Mouse (Mus musculus) kidney, postnatal 25 days (tissue): ENCODE results near the gene Col8a2.

Experiments
- DNase-seq, 2 experiments: peaks; one replicate each; pipeline ENCODE4 v3.0.0; 2021; ENCODE audit warnings: mixed read lengths in 2 of 2

The Col8a2 gene

DNA sequence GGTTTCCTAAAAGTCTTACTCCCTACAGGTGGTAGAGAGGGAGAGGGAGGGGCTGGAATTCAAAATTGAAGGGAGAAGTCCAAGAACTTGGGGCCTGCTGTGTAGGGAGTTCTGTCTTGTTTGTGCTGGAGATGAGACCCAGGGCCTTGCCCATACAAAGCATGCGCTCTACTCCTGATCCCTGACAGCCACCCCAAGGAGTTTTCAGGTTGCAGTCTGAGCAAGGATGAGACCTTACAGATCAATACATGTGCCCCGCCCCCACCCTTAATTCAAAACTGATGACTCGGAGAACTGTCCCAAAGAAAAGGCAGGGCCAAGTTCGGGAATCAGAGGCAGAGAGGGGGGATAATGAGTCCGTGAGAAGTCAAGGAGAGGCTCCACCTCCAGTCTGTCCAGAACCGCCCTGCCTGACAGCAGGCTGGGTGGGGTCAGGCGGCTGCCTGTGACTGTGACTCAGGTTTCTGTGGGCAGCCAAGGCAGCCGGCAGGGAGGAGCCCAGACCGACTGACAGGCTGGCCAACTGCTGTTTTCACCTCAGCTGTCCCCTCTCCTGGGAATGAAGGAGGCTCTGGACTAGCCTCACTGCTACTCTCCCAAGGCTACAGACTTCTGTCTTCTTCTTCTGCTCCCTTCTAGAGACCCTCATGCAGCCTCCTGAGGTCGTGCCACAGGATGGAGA, 25.9 kb upstream of the Col8a2 start:
- DNase-seq = peak; percentile 68 to 89

DNA sequence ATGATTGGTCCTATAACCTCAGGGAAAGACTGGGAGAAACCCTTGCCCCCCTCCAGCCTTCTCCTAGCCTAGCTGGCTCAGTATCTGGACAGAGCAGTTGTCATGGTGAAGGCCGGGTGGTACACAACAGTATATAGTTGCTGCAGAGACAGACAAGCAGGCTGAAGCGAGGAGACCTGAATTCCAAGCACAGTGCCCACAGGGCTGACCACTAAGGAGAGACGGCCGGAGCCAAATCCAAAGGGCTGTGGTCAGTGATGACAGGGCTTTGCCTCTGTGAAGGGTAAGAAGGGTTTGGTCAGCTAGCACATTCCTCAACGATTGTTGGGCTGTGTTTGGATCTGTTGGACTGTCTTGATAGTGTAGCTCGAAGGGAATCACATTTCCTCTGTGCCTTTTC, 25.3 kb upstream of the Col8a2 start:
- no peak for DNase-seq

DNA sequence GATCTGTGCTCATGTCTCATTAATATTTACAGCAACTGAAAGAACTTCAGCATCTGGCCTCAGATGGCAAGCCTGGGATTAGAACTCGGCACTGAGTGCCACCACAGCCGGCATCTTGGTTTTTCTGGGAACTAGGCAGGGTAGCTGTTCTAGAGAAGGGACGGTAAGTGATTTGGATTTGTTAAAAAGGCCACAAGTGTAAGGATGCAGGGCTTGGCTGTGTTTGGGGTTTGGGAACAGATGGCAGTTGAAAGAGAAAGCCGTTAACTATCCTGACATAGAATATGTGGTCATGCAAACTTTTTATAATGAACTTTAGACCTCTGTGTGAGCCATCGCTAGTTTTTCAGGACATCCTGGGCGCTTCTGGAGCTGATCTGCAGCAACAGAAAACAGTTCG, 24.9 kb upstream of the Col8a2 start:
- DNase-seq = no peak

DNA sequence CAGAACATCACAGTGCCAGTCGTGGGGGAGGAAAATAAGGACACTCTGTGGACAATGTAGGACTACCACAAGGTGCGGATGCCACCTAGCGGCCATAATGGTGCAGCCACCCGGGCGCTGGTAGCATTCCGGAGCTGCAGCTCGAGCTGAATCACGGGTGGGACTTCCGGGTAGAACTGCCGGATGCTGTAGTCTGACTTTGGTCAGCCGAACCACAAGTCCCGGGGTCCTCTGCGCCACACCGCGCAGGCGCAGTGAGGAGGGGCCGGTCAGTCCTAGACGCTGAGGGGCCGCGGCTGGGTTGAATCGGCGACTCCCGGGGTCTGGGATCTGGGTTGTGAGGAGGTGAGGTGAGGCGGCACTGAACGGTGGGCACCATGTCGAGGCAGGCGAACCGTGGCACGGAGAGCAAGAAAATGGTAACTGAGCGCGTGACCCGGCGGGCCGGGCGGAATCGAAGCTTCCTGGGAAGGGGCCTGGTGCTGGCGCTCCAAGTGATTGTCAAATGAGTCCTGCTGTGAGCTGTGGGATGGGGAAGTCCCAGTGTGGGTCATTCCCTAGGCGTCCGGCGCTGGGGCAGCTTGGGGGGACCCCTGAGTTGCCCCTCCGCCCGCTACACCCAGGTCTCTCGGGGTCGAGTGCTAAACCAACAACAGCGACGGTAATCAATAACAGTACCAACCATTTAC, 24.3 kb upstream of the Col8a2 start, which contains the start of gene Trappc3:
Trappc3 (plus strand) TSS at position 207 of the 689 bp plus-strand sequence.
- DNase-seq = peak; percentile 99 to 100

DNA sequence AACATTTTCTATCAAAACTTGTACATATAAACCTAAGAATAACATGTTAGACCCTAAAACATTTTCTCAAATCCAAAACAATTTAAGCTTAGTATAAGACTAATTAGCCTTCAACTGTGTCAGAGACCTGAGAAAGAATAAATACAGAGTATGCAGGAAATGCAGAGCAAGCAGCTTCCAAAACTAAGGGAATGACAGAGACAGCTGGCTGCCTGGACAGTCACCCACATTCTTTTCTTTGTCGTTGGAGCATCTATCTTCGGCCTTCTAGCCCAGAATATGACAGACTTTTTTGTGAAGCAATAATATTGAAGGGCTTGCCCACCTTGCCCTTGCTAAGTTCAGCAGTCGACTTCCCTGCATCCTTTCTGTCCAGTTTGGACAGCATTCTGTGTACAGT, 17.3 kb upstream of the Col8a2 start:
- no peak for DNase-seq

DNA sequence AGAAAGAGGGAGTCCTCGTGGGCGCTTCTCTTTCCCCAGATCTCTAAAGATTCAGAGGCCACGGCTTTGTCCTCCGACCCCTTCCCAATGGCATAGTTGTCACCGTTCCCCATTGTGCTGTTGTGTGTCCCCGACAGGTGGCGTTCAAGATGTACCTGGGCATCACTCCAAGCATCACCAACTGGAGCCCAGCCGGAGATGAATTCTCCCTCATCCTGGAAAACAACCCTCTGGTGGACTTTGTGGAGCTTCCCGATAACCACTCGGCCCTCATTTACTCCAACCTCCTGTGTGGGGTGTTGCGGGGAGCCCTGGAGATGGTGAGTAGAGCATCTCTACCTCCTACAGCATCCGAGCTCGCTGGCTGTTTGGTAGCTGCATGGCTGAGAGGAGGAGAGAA, 12.8 kb upstream of the Col8a2 start:
- DNase-seq = no peak

DNA sequence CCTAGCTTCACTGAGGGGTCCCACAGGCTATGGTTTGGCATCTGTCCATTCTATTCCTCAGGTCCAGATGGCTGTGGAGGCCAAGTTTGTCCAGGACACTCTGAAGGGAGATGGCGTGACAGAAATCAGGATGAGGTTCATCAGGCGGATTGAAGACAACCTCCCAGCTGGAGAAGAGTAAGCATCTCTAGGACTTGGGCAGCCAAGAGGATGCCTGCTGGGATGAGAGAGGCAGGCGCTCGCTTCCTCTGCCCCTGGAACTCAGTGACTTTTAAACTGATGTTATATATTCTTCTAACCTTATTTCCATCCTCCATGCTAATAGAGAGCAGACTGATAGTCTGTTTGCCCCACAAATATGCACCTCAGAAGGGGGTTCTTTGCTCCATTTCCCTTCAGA, 11.5 kb upstream of the Col8a2 start:
- no peak for DNase-seq

DNA sequence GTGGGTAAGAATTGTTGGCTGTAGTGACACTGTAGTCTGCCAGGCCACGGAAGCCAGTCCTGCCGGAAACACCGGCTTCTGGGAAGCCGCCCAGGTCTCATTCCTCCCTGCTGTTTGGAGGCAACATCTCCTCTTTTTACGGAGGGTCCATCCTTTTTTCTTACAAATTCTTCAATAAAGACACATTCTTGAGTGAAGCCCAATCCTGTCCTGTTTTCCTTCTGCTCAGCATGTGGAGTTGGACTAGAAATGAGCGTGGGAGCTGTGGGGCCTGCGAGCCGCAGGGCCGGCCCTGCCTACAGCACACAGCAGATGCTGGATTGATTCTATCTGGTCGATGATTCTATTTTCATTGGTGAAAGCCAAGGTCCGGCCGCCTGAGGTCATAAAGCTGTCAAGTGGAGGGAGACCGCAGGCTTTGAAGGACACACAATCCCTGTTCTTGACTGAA, 10.9 kb upstream of the Col8a2 start:
- no peak for DNase-seq

DNA sequence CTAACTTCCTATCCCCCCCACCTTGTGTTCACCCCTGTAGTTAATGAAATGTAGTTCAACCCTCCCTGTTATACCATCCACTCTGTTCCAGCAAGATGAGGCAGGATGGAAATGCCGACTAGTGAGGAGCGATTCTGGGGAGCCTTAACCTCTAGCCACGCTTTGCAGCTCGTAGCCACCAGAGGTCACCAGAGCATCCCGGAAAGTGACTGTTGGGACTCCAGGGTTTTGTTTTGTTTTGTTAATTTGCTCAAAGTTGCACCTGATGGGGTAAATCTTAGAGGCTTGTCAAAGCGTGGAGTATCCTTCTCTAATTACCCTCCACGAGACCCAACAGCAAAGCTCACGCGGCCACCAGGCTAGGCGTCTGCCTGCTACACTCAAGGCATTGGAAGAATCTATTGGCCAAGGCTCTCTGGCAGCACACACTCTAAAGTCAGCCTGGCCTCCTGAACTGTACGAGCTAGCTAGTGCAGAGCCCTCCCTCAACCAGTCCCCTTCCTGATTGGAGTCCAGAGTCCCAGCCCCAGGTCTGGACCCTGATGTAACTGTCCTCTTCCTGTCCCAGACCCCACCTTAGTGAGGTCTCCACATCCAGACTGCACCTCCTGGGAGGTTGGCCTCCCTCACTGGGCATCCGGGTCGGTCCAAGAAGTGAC, 8.6 kb upstream of the Col8a2 start:
- DNase-seq = peak; percentile 60 to 69

DNA sequence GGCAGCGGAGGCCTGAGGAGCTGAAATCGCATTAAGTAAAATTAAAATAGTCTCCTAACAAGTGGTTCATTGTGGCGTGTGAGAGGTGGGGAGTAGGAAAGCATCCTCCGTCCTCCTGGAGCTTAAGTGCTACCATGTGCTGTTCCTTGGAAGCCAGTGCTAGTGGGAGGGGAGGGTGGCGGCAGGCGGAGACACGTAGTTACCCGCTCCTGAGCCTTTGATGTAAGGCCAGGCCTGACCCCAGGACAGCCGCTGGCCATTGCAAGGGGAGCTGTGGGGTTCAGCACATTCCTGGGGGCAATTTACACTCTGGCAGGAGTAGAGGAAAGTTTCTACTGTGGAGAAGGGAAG, 8.1 kb upstream of the Col8a2 start:
- no peak for DNase-seq

DNA sequence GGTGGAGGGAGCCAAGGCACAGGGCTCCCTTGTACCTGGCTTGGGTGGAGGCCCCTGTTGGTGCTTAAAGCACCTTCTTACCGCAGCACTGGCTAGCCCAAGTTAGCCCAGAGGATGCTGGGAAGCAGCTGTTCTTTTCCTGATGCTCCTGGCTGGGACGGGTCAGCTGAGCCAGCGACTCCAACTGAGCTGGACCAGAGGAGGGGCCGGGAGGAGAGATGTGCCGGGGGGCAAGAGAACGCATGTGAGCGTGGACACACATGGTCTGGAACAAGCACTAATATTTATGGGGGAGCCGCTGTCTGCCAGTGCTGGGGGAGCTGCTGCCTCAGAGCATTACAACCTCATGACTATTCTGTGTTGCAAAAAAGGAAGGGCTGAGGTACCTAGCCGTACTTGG, 7.6 kb upstream of the Col8a2 start:
- DNase-seq = no peak

DNA sequence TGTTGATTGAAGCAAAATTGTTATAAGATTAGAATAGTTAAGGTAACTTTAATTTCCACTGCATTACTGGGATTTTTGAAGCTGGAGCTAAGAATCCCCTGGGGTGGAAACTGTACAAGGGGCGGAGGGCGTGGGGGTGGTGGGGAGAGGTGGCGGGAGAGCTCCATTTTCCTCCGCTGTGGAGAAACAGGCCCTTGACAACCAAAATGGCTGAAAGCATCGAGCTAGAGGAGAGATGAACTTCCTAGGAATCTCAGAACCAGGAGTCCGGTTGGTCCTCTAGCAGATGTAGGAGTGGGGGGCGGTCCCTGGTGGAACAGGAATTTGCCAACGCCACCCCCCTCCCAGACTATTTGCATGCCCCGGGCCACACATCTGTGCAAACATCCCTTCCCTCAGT, 4.9 kb upstream of the Col8a2 start:
- DNase-seq = no peak

DNA sequence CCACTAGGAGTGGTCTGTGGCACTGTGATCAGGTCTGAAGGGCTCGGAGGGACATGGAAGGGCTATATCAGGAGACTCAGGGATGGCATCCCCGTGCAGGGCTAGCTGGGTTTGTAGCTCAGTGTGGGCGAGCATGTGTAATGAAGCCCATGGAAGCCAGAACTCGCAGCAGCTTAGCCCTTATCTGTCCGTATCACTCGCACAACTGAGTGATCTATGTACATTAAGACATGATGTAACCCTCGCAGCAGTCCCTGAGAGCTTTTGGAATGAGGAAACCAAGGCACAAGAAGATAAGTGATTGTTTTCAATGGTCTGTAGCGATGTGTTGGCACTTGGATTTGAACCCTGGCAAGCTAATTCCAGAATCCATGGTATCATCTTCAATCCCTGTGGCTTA, 3.0 kb upstream of the Col8a2 start:
- DNase-seq = no peak

DNA sequence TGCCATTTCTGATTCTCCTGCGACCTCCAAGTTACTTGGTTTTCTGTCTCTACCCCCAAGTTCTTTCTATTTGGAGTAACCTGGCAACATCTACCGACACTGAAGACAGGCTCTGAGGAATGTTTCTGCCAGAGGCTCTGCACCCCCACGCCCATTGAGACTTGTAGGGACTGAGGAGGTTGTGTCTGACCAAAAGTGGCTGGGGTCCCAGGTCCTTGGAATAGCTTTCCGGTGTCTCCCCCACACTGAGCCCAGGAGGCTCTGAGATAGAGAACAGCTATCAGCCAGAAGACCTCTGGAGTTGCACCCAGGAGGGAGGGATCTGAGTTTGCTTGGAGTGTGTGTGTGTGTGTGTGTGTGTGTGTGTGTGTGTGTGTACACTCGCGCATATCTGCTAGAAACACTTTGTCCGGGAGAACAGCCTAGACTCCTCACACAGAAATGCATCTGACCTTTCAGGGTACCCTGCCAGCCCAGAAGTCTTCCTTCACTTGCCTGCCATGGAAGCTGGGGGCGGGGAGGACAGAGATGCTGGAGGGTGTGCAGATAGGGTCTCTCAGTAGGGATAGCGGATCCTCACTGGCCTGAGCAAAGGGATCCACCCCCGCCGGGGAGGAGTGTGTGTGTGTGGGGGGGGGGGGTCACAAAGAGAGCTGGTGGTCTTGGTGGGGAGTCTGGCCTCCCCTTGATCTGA, 856 bp downstream of the Col8a2 start:
- DNase-seq = no peak

DNA sequence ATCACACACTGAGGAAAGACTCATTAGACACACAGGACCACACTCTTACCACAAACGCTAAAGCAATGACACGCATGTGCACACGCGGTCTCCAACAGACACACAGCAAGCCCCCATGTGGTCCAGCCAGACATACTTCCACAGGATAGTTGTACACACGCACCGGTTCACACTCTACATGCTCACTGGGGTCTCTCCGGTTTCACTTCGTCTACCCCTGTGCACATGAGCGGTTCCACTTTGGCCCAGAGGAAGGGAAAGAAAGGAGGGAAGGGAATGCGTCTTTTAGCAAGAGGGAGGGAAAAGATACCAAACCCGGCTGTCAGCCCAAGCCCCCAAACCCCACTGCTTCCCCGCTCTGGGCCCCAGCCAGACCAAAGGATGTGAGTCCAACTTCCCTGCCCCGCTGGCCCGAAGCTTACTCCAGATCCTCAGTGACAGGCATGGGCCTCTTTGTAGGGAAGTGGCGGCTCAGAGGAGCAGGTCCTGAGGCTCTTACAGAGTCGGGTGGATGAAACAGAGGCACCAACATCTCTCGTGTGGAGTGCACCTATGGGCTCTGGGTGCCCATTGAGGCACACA, 1.6 kb downstream of the Col8a2 start:
- no peak for DNase-seq

DNA sequence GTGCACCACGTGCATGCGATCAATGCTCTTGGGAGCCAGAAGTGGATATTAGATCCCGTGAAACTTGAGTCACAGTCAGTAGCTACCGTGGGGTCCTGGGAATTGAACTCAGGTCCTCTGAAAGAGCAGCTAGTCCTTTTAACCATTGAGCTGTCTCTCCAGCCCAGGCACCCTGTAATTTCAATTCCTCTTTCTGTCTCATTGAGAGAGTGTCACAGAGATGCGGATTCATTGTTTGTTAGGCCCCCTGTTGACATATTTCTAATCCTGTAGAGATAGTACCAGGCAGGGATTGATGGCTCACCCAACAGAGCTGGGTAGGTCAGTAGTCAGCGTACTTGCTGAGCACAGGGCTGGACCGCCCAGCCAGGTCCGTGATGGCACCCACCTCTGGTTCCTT, 3.7 kb downstream of the Col8a2 start:
- DNase-seq = no peak

DNA sequence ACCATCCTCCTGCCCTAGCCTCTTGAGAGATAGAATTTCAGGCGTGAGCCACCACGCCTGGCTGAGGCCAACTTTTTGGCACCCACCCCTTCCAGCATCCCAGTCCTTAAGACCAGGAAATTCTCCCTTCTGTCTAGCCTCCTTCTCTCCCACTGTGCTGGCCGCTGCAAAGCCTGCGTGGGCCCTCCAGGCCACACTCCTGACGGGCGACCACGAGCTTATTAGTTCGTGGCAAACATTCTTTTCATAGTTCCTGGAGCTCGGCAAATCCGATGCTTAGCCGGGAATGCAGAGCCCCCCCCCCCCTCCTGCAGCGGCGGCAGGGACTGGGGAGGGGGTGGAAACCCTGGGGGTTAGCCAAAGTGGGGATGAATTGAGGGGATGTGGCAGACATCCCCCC, 4.6 kb downstream of the Col8a2 start:
- no peak for DNase-seq

DNA sequence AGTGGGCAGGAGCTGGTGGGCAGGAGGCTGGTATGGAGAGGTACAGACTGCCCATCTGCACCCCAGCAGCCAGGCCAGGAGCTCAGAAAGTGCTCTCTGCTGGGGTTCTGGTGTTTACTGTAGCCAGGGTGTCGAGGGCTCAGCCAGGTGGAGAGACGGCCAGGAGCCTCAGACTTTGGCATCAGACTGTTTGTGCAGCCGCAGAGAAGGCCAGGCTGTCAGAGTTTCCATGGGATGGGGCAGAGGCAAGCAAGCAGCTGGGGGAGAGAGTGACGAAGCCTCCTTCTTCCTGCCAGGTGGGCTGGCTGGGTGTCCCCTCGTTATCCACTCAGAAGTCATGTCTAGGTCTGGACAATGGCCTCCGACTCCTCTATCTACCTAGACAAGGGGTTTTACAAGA, 8.6 kb downstream of the Col8a2 start:
- DNase-seq = no peak

DNA sequence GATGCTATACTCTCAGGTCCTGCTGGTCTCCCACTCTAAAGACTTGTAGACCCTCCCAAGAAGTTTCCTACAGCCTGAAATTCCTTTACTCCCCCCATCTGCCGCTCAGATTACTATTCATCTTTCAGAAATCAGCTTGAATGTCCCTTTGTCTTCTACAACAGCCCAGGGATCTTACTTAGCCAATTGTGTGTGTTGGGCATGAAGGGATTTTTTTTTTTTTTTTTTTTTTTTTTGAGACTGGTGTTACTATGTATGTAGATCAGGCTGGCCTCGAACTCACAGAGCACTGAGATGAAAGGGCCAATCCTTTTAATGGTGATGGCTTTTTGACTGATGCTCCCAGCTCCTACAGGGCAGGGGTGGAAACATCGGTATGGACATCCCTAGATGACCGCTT, 9.3 kb downstream of the Col8a2 start:
- DNase-seq = no peak

DNA sequence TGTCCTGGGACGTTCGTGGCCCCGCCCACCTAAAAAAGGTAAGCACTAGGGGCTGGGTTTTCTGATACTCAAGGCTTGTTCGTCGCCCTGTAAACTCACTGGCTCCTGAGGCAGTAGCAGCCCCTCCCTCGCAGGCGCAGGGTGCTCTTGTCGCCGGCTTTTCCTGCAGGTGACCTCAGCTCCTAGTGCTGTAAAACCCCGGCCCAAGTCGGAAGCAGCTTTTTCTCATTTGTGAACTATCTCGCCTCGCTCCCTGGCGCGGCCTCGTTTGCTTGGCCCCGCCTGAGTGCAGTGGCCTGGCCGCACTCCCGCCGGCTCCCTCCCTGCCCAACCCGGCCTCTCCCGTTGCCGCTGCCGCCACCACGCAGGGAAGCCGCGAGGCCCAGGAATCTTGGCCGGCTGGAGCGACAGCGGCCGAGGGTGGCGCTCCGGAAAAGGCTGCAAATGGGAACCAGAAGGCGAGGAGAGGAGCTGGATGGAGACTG, 10.1 kb downstream of the Col8a2 start:
- DNase-seq = peak; percentile 69 to 81

DNA sequence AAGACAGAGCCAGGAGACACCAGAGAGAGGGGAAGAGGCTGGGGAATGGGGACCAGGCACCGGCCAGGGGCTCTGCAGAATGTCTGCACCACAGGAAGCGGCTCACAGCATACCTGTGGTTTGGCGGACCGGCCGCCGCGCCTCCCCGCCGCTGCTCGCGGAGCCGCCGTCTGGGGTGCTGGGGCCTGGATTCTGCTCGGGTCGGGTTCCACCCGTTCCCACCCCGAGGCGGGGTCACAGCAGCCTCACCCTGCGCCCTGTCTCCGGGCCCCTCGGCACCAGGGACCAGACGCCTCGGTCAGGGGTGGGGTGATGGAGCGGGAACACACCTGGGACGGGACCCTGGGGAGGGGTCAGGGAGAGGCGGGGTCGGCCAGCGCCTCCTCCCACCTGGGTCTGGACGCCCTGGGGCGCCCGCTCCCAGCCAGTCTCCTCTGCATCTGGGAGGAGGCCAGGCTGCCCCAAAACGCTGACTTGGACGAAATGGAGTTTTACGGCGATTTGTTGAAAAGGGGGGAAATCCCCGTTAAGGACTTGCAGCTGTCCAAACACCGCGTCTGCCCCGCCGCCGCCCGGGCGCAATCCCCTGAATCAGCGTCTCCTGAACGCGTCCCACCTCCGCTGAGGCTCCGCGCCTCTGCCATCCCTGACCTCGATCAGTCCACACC, 14.5 kb downstream of the Col8a2 start:
- no peak for DNase-seq

DNA sequence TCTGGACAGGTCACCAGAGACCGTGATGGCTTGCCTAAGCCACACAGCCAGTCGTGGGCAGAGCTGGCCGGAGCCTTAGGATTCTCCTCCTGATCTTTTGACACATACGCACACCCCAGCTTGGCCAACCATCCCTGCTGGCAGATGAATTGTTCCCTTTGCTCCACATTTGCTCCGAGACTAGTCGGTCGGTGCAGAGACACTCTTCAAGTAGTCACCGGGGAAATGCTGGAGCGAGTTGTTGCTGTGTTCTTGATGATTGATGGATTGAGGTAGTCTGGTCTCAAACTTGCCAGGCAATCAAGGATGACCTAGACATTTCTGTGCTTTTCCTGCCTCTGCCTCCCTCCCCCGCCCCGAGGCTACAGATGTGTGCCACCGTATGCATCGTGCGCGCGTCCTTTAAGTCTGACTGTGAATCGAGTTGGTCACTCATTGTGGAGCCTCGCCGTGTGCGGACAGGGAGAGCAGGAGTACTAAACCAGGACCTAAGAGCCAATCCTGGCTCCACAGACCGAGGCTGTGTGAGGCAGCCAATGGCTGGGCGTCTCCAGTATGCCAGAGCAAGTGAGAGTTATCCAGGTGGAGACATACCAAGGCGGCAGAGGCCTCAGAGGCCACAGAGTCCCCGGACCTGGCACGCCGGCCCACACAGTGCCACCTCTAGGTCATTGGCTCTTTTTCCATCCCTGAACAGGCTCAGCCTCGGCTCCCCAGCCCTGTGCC, 15.2 kb downstream of the Col8a2 start:
- DNase-seq = peak in 1 of 2 experiments; percentile 45
